Mouse (Mus musculus) hindbrain, embryonic 10.5 days (tissue): ENCODE results near the gene Bcar3. TPM values are rescaled to one million over a fixed set of nuclear protein-coding genes. Genes with fewer than 3 reads are reported as not detected.
A peak's percentile ranks its signal among the peaks of the same experiment; 100 is the strongest.

ENCODE experiments used
- DNase-seq: peaks from one replicate; pipeline ENCODE4 v3.0.0-alpha.2; 2017; ENCODE audit warnings: low spot score
- H3K27ac ChIP-seq: fragments of 300-500 bp; sonication (generic); 2 replicates; pipeline ENCODE4 v1.5.1; 2016; ENCODE audit warnings: mild to moderate bottlenecking, moderate library complexity
- H3K27me3 ChIP-seq: fragments of 300-500 bp; sonication (generic); 2 replicates; pipeline ENCODE4 v1.6.1; 2016; ENCODE audit warnings: mild to moderate bottlenecking; ENCODE audit not compliant: poor library complexity, insufficient read depth, severe bottlenecking
- H3K36me3 ChIP-seq: fragments of 300-500 bp; sonication (generic); 2 replicates; pipeline ENCODE4 v1.6.1; 2016; ENCODE audit warnings: mild to moderate bottlenecking, moderate library complexity
- H3K4me1 ChIP-seq: fragments of 300-500 bp; sonication (generic); replicated peaks from 2 replicates; pipeline ENCODE4 v1.6.1; 2016; ENCODE audit warnings: mild to moderate bottlenecking
- H3K4me3 ChIP-seq: fragments of 300-500 bp; sonication (generic); 2 replicates; pipeline ENCODE4 v1.5.1; 2016; ENCODE audit warnings: mild to moderate bottlenecking, moderate library complexity
- H3K9me3 ChIP-seq: fragments of 300-500 bp; sonication (generic); 2 replicates; pipeline ENCODE4 v1.6.1; 2016; ENCODE audit warnings: mild to moderate bottlenecking, moderate library complexity
- WGBS: fragments of 180-500 bp; shearing (Covaris S2); methylation state at CpG from one replicate; pipeline ENCODE4 v1.1.7; 2016; 5-methylcytosine and 5-hydroxymethylcytosine counted together
- polyA plus RNA-seq: library from polyadenylated mRNA; unstranded; fragments of >200 nt; fragmentation: Nextera tagmentation; extraction: Ambion mirVana; gene quantifications from 2 replicates; pipeline ENCODE4 v1.2.1, GENCODE M21; 2016

The Bcar3 gene
- polyA plus RNA-seq, 1 experiment from 2014 or later = 10.5 TPM

GRCm38 (mm10) chr3:122445696-122446095, 151.8 kb downstream of the Bcar3 start:
- Histone ChIP-seq H3K9me3 (0 out of 2 replicates have a peak, but pooled peaks cover 2% of the 10 kb centered on the region), H3K4me1 (peaks cover 10% of the 10 kb centered on the region; the same call in 1 of the 2 replicates), H3K36me3 (peaks cover 13% of the 10 kb centered on the region), H3K27me3 (no peaks in the 10 kb centered on the region), H3K4me3 (no peak overlapping the region), H3K27ac (no peak overlapping the region)
- DNase-seq = no peak
- 86% methylated on average over 11 of the region's 11 CpGs for WGBS

- peaks cover 13% of the 10 kb centered on the region for H3K36me3 ChIP-seq
- peaks cover 10% of the 10 kb centered on the region; the same call in 1 of the 2 replicates for H3K4me1 ChIP-seq
- 72% methylated on average over 8 of the region's 8 CpGs for WGBS
- no peaks in the 10 kb centered on the region for H3K27me3 ChIP-seq
- 0 out of 2 replicates have a peak, but pooled peaks cover 2% of the 10 kb centered on the region for H3K9me3 ChIP-seq
- H3K27ac ChIP-seq = no peak overlapping the region
- no peak overlapping the region for H3K4me3 ChIP-seq
- DNase-seq = no peak
Measured at GRCm38 (mm10) chr3:122446678-122447077, 152.7 kb downstream of the Bcar3 start.

- DNase-seq = no peak
- Histone ChIP-seq H3K36me3 (peaks cover 13% of the 10 kb centered on the region), H3K27ac (no peak overlapping the region), H3K9me3 (0 out of 2 replicates have a peak, but pooled peaks cover 2% of the 10 kb centered on the region), H3K4me3 (no peak overlapping the region), H3K4me1 (peaks cover 10% of the 10 kb centered on the region; the same call in 1 of the 2 replicates), H3K27me3 (no peaks in the 10 kb centered on the region)
- 96% methylated on average over 13 of the region's 13 CpGs for WGBS
Measured at GRCm38 (mm10) chr3:122448196-122448595, 154.3 kb downstream of the Bcar3 start.

- Histone ChIP-seq H3K4me1 (peaks cover 10% of the 10 kb centered on the region; the same call in 1 of the 2 replicates), H3K27ac (no peak overlapping the region), H3K36me3 (peaks cover 8% of the 10 kb centered on the region), H3K4me3 (no peak overlapping the region), H3K9me3 (0 out of 2 replicates have a peak, but pooled peaks cover 2% of the 10 kb centered on the region), H3K27me3 (no peaks in the 10 kb centered on the region)
- WGBS = 92% methylated on average over 7 of the region's 7 CpGs
- no peak for DNase-seq
Measured at GRCm38 (mm10) chr3:122450041-122450440, 156.1 kb downstream of the Bcar3 start.

GRCm38 (mm10) chr3:122453875-122454274, 159.9 kb downstream of the Bcar3 start:
- H3K4me3 ChIP-seq = no peak overlapping the region
- H3K9me3 ChIP-seq = no peaks in the 10 kb centered on the region
- H3K27ac ChIP-seq = no peak overlapping the region
- H3K27me3 ChIP-seq = no peaks in the 10 kb centered on the region
- 86% methylated on average over 11 of the region's 11 CpGs for WGBS
- peaks cover 20% of the 10 kb centered on the region for H3K4me1 ChIP-seq
- DNase-seq = no peak
- no peaks in the 10 kb centered on the region for H3K36me3 ChIP-seq

GRCm38 (mm10) chr3:122456156-122456555, 162.2 kb downstream of the Bcar3 start:
- Histone ChIP-seq H3K4me3 (no peak overlapping the region), H3K27me3 (no peaks in the 10 kb centered on the region), H3K27ac (no peak overlapping the region), H3K36me3 (no peaks in the 10 kb centered on the region), H3K9me3 (no peaks in the 10 kb centered on the region), H3K4me1 (peaks cover 33% of the 10 kb centered on the region)
- WGBS = 93% methylated on average over 4 of the region's 4 CpGs
- DNase-seq = no peak

- peaks cover 40% of the 10 kb centered on the region for H3K4me1 ChIP-seq
- H3K27me3 ChIP-seq = no peaks in the 10 kb centered on the region
- DNase-seq = no peak
- no peak overlapping the region for H3K27ac ChIP-seq
- no peak overlapping the region for H3K4me3 ChIP-seq
- H3K36me3 ChIP-seq = no peaks in the 10 kb centered on the region
- H3K9me3 ChIP-seq = no peaks in the 10 kb centered on the region
- 84% methylated on average over 4 of the region's 4 CpGs for WGBS
Measured at GRCm38 (mm10) chr3:122456807-122457206, 162.9 kb downstream of the Bcar3 start.

GRCm38 (mm10) chr3:122457723-122458122, 163.8 kb downstream of the Bcar3 start:
- no peak for DNase-seq
- Histone ChIP-seq H3K27ac (peak overlapping the region; percentile 56), H3K4me3 (no peak overlapping the region), H3K9me3 (no peaks in the 10 kb centered on the region), H3K4me1 (peaks cover 49% of the 10 kb centered on the region), H3K27me3 (no peaks in the 10 kb centered on the region), H3K36me3 (no peaks in the 10 kb centered on the region)
- WGBS = 9% methylated on average over 1 of the region's 1 CpGs

GRCm38 (mm10) chr3:122458743-122459142, 164.8 kb downstream of the Bcar3 start:
- H3K27me3 ChIP-seq = no peaks in the 10 kb centered on the region
- H3K27ac ChIP-seq = peak overlapping the region; percentile 56; the same call in 1 of the 2 replicates
- H3K9me3 ChIP-seq = no peaks in the 10 kb centered on the region
- H3K4me3 ChIP-seq = no peak overlapping the region
- H3K4me1 ChIP-seq = peaks cover 57% of the 10 kb centered on the region
- no peaks in the 10 kb centered on the region for H3K36me3 ChIP-seq
- WGBS = 80% methylated on average over 8 of the region's 8 CpGs
- no peak for DNase-seq

- H3K4me3 ChIP-seq = peak overlapping the region; percentile 12; the same call in 1 of the 2 replicates
- H3K4me1 ChIP-seq = peaks cover 60% of the 10 kb centered on the region
- no peaks in the 10 kb centered on the region for H3K9me3 ChIP-seq
- H3K27me3 ChIP-seq = no peaks in the 10 kb centered on the region
- DNase-seq = no peak
- peak overlapping the region; percentile 87 for H3K27ac ChIP-seq
- H3K36me3 ChIP-seq = no peaks in the 10 kb centered on the region
- WGBS = 17% methylated on average over 8 of the region's 8 CpGs
Measured at GRCm38 (mm10) chr3:122460848-122461511, 167.0 kb downstream of the Bcar3 start.

GRCm38 (mm10) chr3:122461512-122461881, 167.6 kb downstream of the Bcar3 start:
- no peaks in the 10 kb centered on the region for H3K9me3 ChIP-seq
- 49% methylated on average over 11 of the region's 11 CpGs for WGBS
- H3K27ac ChIP-seq = peak overlapping the region; percentile 87
- H3K36me3 ChIP-seq = no peaks in the 10 kb centered on the region
- H3K27me3 ChIP-seq = no peaks in the 10 kb centered on the region
- H3K4me3 ChIP-seq = peak overlapping the region; percentile 18; the same call in 1 of the 2 replicates
- DNase-seq = no peak
- peaks cover 60% of the 10 kb centered on the region for H3K4me1 ChIP-seq

GRCm38 (mm10) chr3:122461932-122462871, 168.3 kb downstream of the Bcar3 start:
- H3K4me1 ChIP-seq = peaks cover 55% of the 10 kb centered on the region
- WGBS = 57% methylated on average over 18 of the region's 18 CpGs
- peak overlapping the region; percentile 87 for H3K27ac ChIP-seq
- no peaks in the 10 kb centered on the region for H3K9me3 ChIP-seq
- H3K36me3 ChIP-seq = no peaks in the 10 kb centered on the region
- DNase-seq = no peak
- H3K4me3 ChIP-seq = no peak overlapping the region
- no peaks in the 10 kb centered on the region for H3K27me3 ChIP-seq

- Histone ChIP-seq H3K9me3 (no peaks in the 10 kb centered on the region), H3K4me3 (no peak overlapping the region), H3K36me3 (no peaks in the 10 kb centered on the region), H3K27ac (peak overlapping the region; percentile 1; the same call in 1 of the 2 replicates), H3K4me1 (peaks cover 48% of the 10 kb centered on the region), H3K27me3 (no peaks in the 10 kb centered on the region)
- no peak for DNase-seq
- WGBS = 85% methylated on average over 9 of the region's 9 CpGs
Measured at GRCm38 (mm10) chr3:122463166-122463565, 169.2 kb downstream of the Bcar3 start.
